Mouse (Mus musculus) heart, embryonic 14.5 days (tissue): ENCODE data around the gene Olfr452. TPM values are rescaled to one million over a fixed set of nuclear protein-coding genes. Genes with fewer than 3 reads are reported as not detected.

Experiments used
- ATAC-seq: fragments of 200-750 bp; cut with Nextera tagmentation; 2 replicates; pipeline ENCODE4 v1.8.0; 2017; ENCODE audit warnings: low read depth, moderate TSS enrichment; ENCODE audit not compliant: insufficient number of reproducible peaks, insufficient read depth, low FRiP score
- H3K27ac ChIP-seq, 2 experiments: fragments of 200-500 bp in 1 of 2; fragments of 300-500 bp in 1 of 2; sonication (generic) in 1 of 2; replicated peaks in 1 of 2; 2 replicates each; pipeline ENCODE4 v1.5.1; 2012 to 2014; ENCODE audit warnings: low read depth in 2 of 2, low read length in 2 of 2, control low read depth in 1 of 2, mild to moderate bottlenecking in 1 of 2, mixed read lengths in 1 of 2; ENCODE audit not compliant: control insufficient read depth in 1 of 2, insufficient read depth in 1 of 2
- H3K27me3 ChIP-seq: fragments of 300-500 bp; sonication (generic); 2 replicates; pipeline ENCODE4 v1.6.1; 2014; ENCODE audit warnings: mild to moderate bottlenecking, low read length, control low read depth; ENCODE audit not compliant: control insufficient read depth, insufficient read depth
- H3K36me3 ChIP-seq: fragments of 300-500 bp; sonication (generic); 2 replicates; pipeline ENCODE4 v1.6.1; 2014; ENCODE audit warnings: mild to moderate bottlenecking, control low read depth, low read length, mixed read lengths; ENCODE audit not compliant: control insufficient read depth, insufficient read depth
- H3K4me1 ChIP-seq, 2 experiments: fragments of 200-500 bp in 1 of 2; fragments of 300-500 bp in 1 of 2; sonication (generic) in 1 of 2; 2 replicates each; pipeline ENCODE4 v1.6.1; 2012 to 2014; ENCODE audit warnings: low read length in 2 of 2, control low read depth in 1 of 2, mixed read lengths in 1 of 2; ENCODE audit not compliant: control insufficient read depth in 2 of 2, insufficient read depth in 2 of 2
- H3K4me2 ChIP-seq: fragments of 300-500 bp; sonication (generic); 2 replicates; pipeline ENCODE4 v1.6.1; 2014; ENCODE audit warnings: mild to moderate bottlenecking, low read length
- H3K4me3 ChIP-seq, 2 experiments: fragments of 200-500 bp in 1 of 2; fragments of 300-500 bp in 1 of 2; sonication (generic) in 1 of 2; 2 replicates each; pipeline ENCODE4 v1.5.1; 2012 to 2014; ENCODE audit warnings: low read length in 2 of 2, mild to moderate bottlenecking in 2 of 2, control low read depth in 1 of 2, low read depth in 1 of 2, moderate library complexity in 1 of 2; ENCODE audit not compliant: control insufficient read depth in 1 of 2, insufficient read depth in 1 of 2
- H3K9ac ChIP-seq: fragments of 300-500 bp; sonication (generic); 2 replicates; pipeline ENCODE4 v1.6.1; 2014; ENCODE audit warnings: mild to moderate bottlenecking, low read length
- H3K9me3 ChIP-seq: fragments of 300-500 bp; sonication (generic); 2 replicates; pipeline ENCODE4 v1.6.1; 2016; ENCODE audit warnings: low read length, control low read depth; ENCODE audit not compliant: control insufficient read depth
- WGBS: fragments of 180-500 bp; shearing (Covaris S2); extraction: QIAGEN DNeasy Blood & Tissue Kit; methylation state at CpG from one replicate; pipeline ENCODE4 v1.1.7; 2014; 5-methylcytosine and 5-hydroxymethylcytosine counted together
- polyA plus RNA-seq: library from polyadenylated mRNA; unstranded; fragments of >200 nt; fragmentation: Nextera tagmentation; extraction: Ambion mirVana; gene quantifications from 2 replicates; pipeline ENCODE4 v1.2.1, GENCODE M21; 2014

Olfr452 gene
- polyA plus RNA-seq, 1 experiment from 2014 or later: not detected

DNA sequence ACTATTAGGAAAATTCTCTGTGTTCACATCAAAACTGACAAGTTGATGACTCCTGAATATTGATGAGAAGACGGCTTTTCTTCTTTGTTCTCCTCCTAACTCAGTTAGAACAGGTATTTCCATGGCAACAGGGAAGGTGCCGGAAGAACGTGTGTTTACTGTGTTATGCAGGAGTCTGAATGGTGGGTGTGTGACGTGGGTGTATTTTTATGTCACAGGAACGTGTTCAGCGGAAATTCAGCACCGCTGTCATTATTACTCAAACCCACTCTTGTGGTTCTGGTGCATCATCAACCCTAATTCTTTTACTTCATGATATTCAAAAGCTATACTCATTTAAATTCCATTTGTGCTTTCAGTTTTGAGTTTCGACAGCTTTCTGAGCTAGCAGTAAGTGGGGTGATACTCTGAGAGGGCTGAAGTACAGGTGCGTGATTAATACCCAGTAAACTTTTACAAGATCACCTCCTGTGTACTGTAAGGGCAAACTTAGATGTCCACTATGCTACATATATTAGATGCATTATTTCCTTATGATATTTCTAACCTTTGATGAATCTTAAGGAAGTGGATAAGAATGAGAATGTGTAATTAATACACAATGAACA, 6.2 kb downstream of the Olfr452 start:
- Histone ChIP-seq H3K9me3 (no peaks in the 10 kb centered on the region), H3K4me2 (no peak overlapping the region), H3K9ac (no peak overlapping the region), H3K4me3 (no peak overlapping the region), H3K27ac (no peak overlapping the region), H3K36me3 (no peaks in the 10 kb centered on the region), H3K4me1 (no peaks in the 10 kb centered on the region), H3K27me3 (no peaks in the 10 kb centered on the region)
- ATAC-seq: no peak
- WGBS: 79% methylated on average over 9 of the region's 9 CpGs

DNA sequence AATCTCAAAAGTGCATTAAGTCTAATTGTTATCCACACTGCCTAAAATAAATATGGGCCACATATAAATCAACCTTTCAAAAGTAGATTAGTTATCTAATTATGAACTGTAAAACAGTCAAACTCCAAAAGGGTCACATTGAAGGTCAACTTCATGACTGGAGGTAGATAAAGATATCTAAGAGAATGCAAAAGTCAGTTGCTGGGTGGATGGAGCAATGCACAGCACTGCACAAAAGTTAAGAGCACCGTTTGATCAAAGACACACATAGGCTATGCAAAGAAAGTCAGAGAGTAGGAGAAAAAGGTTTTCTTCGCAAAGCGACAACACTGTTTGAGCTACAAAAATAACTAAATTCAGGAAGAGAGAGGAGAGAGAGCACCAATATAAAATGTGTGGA, 10.1 kb downstream of the Olfr452 start:
- no peak overlapping the region for H3K9ac ChIP-seq
- H3K27me3 ChIP-seq: no peaks in the 10 kb centered on the region
- no peaks in the 10 kb centered on the region for H3K4me1 ChIP-seq
- no peaks in the 10 kb centered on the region for H3K9me3 ChIP-seq
- no peak overlapping the region for H3K4me2 ChIP-seq
- no peak for ATAC-seq
- WGBS: 85% methylated on average over 3 of the region's 3 CpGs
- no peak overlapping the region for H3K4me3 ChIP-seq
- no peak overlapping the region for H3K27ac ChIP-seq
- no peaks in the 10 kb centered on the region for H3K36me3 ChIP-seq

DNA sequence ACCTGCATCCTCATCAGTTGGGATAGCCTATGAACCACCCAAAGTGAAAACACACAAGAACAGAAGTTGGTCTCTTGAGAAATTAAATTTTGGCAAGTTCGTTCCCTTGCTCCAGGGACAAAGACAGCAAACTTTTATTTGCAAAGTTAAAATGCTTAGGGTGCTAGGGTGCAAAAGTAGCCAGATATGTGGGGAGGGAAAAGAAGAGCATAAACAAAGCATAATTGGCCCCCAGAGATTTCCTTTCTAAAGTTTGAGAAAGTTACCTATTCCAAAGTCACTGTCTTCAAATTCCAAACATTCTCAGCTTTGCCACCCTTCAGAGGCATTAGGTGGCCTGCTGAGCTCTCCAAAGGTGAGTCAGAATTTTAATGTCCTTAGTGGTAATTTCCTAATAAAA, 26.7 kb downstream of the Olfr452 start, which contains the start of gene Olfr450:
Gene Olfr450, plus strand, starts transcription at position 301 of the 400 bp plus-strand sequence.
- 70% methylated on average over 1 of the region's 1 CpGs for WGBS
- Histone ChIP-seq H3K27me3 (no peaks in the 10 kb centered on the region), H3K27ac (no peak within 1 kb of the TSS), H3K36me3 (no peaks in the 10 kb centered on the region), H3K4me3 (no peak within 1 kb of the TSS), H3K4me2 (no peak within 1 kb of the TSS), H3K9ac (no peak within 1 kb of the TSS), H3K9me3 (no peaks in the 10 kb centered on the region), H3K4me1 (no peaks in the 10 kb centered on the region)
- ATAC-seq: no peak

DNA sequence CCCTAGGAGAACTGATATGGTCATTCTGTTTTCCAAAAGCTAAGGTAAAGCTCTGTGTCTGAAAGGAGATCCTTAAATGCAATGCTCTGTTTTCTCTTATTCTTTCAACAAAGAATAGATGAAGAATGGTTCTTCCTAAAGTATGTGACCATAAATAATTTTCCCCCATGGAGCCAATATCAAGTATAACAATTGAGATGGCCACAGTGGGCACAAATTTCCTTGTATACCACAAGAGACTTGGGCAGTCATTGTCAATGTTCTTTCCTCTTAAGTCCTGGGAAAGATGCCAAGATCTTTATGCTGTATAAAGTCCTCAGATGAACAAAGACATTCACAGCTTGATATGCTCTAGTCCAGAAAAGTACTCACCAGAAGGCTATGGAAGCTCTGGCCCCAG, 49.2 kb downstream of the Olfr452 start, which contains the start of gene Olfr449:
Gene Olfr449, plus strand, starts transcription at position 301 of the 400 bp plus-strand sequence.
- Histone ChIP-seq H3K4me1 (no peaks in the 10 kb centered on the region), H3K4me2 (no peak within 1 kb of the TSS), H3K9ac (no peak within 1 kb of the TSS), H3K27me3 (no peaks in the 10 kb centered on the region), H3K36me3 (no peaks in the 10 kb centered on the region), H3K9me3 (no peaks in the 10 kb centered on the region), H3K27ac (no peak within 1 kb of the TSS), H3K4me3 (no peak within 1 kb of the TSS)
- ATAC-seq: no peak

Other genes with a start within 250 kb of the Olfr452 start
- gene Olfr455, start 237.5 kb upstream of the Olfr452 start, polyA plus RNA-seq: not detected in 2 replicates
- gene Tcaf3, start 187.4 kb upstream of the Olfr452 start, polyA plus RNA-seq: 0.08 TPM in 1 of 2 replicates, not detected in the other
- 1.4 and 1.6 TPM in 2 replicates for gene Tcaf2, start 139.8 kb upstream of the Olfr452 start, polyA plus RNA-seq
- gene Tcaf1, start 75.0 kb upstream of the Olfr452 start, polyA plus RNA-seq: 50.9 and 52.2 TPM in 2 replicates
- gene Olfr453, start 45.7 kb upstream of the Olfr452 start, polyA plus RNA-seq: not detected in 2 replicates
- not detected in 2 replicates for gene Olfr38, start 28.7 kb upstream of the Olfr452 start, polyA plus RNA-seq
- not detected in 2 replicates for gene Olfr450, start 26.8 kb downstream of the Olfr452 start, polyA plus RNA-seq
- gene Olfr449, start 49.3 kb downstream of the Olfr452 start, polyA plus RNA-seq: not detected in 2 replicates
- gene Olfr448, start 105.3 kb downstream of the Olfr452 start, polyA plus RNA-seq: not detected in 2 replicates
- gene Olfr447, start 123.8 kb downstream of the Olfr452 start, polyA plus RNA-seq: not detected in 2 replicates
- not detected in 2 replicates for gene Olfr446, start 136.3 kb downstream of the Olfr452 start, polyA plus RNA-seq
- not detected in 2 replicates for gene Olfr444, start 164.0 kb downstream of the Olfr452 start, polyA plus RNA-seq